Mouse (Mus musculus): Measurements from ENCODE around the gene Lcn12.

The Lcn12 gene

DNA sequence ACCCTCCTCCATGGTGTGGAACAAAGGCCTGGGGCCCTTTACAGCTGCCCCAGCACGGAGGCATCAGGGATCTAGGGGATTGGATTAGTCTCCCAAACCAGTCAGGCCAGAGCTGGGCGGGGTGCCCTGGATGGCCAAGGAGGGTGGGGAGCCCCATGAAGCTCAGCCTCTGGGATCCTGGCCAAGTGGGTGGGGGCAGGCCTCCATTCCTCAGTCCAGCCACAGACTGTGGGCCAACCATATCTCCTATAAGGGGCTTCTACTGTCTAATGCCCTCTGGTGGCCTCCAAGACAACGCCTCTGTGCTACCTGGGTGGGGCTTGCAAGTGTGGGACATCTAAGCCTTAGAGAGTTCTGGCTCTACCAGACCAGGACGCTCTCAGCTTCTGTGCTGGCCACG lies 34.8 kb downstream of the Lcn12 start:
- no peak for DNase-seq

DNA sequence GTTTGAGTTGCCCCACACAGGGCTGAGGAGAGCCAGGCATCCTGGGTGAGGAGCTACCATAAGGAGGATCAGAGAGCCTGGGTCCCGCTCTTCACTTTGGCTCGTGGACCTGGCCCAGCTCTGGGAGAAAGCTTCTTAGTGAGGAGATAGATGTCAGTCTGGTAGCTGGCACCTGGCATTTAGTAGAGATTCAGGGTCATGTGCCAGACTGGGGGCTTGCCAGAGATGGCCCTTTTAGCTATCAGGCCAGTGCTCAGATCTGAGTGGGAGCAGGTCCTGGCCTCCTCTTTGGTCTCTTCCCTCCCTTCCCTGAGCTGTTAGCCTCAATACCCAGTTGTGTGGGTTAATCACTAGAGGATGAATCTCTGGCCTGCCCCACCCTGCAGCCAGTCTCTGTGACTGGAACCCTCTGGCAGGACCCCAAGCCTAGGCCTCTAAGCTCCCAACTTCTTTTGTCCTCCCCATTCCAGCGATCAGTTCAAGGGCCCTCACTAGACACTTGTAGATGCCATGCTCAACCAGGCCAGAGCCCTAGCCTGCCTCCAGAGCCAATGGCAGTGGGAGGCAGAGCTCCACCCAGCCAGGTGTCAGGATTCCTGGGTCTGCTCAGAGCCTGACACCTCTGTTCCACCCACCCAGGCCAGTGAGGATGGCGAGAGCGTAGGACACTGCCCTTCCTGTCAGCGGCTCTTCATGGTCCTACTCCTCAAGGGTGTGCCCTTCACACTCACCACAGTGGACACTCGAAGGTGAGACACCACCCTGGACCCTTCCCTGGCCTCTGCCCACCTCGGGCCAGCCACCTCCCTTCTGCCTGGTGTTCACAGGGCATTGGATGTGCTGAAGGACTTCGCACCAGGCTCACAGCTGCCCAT lies 36.5 kb downstream of the Lcn12 start:
- no peak for DNase-seq

DNA sequence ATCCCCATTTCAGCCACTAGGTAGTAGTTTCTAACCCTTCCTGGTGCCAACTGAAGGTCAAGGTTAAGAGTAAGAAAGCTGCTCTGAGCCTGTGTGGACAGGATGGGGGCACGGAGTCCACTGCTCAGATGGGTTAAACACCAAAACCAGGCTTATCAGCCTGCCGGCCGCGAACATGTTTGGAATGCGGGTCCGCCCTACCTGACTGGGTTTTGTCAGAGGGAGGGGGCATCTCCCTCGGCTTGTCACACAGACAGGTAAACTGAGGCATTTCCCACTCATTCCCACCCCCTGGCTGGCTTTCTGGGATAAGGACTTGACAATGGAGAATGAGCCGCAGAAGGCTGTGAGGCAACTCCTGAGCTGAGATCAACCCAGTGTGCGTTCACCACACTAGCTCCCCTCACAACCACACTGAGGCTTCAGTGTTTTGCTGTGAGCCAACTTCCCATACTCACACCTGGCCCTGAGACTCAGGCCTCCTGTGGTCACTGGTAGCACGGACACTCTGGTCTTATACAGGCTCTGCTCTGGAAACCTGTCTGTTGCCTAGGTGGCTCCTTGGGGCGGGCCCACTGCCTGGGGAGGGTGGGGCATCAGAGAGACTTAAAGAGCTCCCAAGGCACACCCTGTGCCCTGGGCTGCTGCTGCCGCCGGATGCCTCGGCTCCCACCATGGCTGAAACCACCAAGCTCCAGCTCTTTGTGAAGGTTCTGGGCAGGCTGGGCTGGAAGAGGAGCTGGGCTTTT lies 37.3 kb downstream of the Lcn12 start, which contains the start of gene Clic3:
Gene Clic3, plus strand, starts transcription at position 634 of the 749 bp plus-strand sequence.
- no peak for DNase-seq

DNA sequence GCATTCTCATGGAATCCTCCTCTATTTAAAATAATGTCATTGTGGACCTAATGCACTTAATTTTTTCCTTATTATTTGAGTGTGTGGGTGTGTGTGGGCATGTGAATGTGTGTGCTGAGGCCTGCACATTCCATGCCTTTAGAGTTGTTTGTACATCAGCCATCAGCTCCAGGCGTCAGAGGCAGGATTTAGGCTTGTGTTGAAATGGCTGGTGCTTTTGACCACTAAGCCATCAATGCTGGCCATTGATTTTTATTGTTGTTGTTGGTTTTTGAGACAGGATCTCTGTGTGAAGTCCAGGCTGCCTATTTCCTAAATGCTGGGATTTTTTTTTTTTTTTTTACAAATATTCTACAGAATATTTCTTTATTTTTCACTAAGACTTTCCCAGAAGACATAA lies 40.8 kb downstream of the Lcn12 start:
- no peak for DNase-seq

DNA sequence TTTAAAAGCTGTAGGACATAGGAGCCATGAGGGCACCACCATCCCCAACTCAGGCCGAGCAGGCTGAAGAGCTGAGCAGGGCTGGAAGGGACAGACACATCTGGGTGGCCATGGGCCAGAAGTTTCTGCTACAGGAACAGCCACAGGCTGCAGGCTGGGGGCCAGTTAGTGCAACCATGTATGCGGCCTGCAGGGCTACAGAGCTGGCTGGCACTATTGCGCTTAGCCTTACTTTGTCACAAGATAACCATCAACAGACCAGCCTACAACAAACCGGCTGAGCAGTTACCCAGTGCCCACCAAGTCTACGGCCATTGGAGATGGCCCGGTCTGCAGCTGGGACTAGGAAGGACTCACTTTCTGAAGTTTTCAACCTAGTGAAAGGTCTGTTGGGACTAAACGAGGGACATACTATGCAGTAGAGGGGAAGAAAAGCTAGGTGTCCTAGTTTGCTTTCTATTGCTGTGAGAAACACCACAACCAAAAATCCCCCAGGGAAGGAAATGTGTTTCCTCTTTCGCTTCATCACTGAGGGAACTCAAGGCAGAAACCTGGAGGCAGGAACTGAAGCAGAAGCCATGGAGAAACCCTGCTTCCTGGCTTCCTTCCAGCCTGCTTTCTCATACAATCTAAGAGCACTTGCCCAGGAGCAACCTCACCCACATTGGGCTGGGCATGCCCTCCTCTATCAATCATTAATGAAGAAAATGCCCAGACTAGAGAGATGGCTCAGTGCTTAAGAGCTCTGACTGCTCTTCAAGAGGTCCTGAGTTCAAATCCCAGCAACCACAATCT lies 42.7 kb downstream of the Lcn12 start:
- DNase-seq, result no peak

DNA sequence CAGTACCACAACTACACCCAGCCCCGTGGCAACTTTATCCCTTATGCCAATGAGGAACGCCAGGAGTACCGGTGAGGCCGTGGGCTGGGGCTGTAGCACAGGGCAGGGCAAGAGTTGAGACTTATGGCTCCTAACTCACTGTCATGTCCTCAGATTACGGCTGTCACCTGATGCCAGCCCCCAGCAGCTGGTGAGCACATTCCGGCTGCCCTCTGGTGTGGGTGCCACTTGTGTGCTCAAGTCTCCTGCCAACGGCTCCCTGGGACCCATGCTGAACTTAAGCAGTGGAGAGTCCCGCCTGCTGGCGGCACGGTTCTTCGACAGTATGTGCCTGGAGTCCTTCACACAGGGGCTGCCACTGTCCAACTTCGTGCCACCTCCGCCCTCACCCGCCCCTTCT lies 51.0 kb downstream of the Lcn12 start:
- no peak for DNase-seq

DNA sequence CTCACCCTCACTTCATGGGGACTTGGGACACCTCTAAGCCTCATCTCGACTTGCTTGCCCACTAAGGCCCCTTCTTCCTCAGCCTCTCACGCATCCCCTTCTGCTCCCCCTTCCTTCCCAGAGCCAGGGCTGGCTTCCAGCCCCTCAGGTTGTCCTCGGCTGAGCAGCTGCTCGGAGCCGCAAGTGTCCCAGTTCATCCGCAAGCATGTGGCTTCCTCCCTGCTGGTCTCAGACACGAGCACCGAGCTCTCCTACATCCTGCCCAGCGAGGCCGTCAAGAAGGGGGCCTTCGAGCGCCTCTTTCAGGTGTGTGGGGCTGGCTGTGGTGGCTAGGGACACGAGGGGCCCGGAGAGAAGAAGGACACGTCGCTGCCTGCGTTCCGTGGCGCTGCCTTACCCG lies 52.6 kb downstream of the Lcn12 start:
- no peak for DNase-seq
